In genomic region chr2:130246912-130247311, GRCm38 (mm10) we compare ENCODE assay signal across 9 mouse cellular contexts. TPM values are rescaled to one million over a fixed set of nuclear protein-coding genes. Genes with fewer than 3 reads are reported as not detected.
DNase-seq lines count a peak whose midpoint lies in the region; ATAC-seq and TF ChIP-seq lines count a peak whose summit lies in the region.
"Had no signal": no experiment of that assay in that cellular context is flagged by ENCODE, and none has a peak within 500 bp of the region (broad histone marks: within the 10 kb centered on the region; RNA-seq: fewer than 3 reads in every experiment).

No protein-coding gene starts in this region.

- no peak overlapping the region for H3K27ac ChIP-seq in cerebellum, adult 2 months (ENCODE audit: insufficient read depth, low read length)
- no peak overlapping the region for H3K27ac ChIP-seq in left cerebral cortex, adult 2 months

- 52% methylated on average over 9 of the region's 9 CpGs for WGBS in cerebellum, adult 2 months

- peak; percentile 76 for ATAC-seq in erythroblast, adult 5-6 weeks (replicated peaks; ENCODE audit: low FRiP score, poor library complexity, severe bottlenecking)

- no peaks in the 10 kb centered on the region for H3K27me3 ChIP-seq in cerebellum, adult 2 months (ENCODE audit: control insufficient read depth, insufficient read depth, low read length)

- H3K4me1 ChIP-seq in cerebellum, adult 2 months (ENCODE audit: control insufficient read depth, insufficient read depth, low read length): no peaks in the 10 kb centered on the region

- TF ChIP-seq CTCF in cerebellum, adult 2 months (IDR thresholded peaks at IDR 0.05; ENCODE audit: borderline replicate concordance, insufficient read depth, low read depth, low read length): peak; percentile 30; the same call in 1 of the 2 replicates
- peak; percentile 66 for TF ChIP-seq CTCF in left cerebral cortex, adult 2 months (IDR thresholded peaks at IDR 0.05)

- H3K4me3 ChIP-seq in cerebellum, adult 2 months (replicated peaks; ENCODE audit: insufficient read depth, low read depth, low read length): no peak overlapping the region
- no peak overlapping the region for H3K4me3 ChIP-seq in left cerebral cortex, adult 2 months

- peak; percentile 13 to 24 for DNase-seq in cerebellum, adult 2 months
- DNase-seq in cerebellum, adult 11-12 months: no peak
- no peak for DNase-seq in left cerebral cortex, adult 2 months (ENCODE audit: extremely low spot score in 1 of 2, low spot score in 2 of 2)
- no peak for DNase-seq in left cerebral cortex, adult 8-10 months (ENCODE audit: low spot score in 2 of 2)
- peak; percentile 77 for DNase-seq in NIH3T3 (ENCODE audit: low read depth)
- peak; percentile 34 for DNase-seq in lung, postnatal 14 days
- DNase-seq in urinary bladder, postnatal 14 days (ENCODE audit: low spot score): no peak

- intact Hi-C loops in left cerebral cortex, adult 2 months (cut with DNase I): loop anchor here (1.0 to 10.0 kb wide), 3 partner anchors 71 to 342 kb away; no protein-coding TSS in a partner anchor

- no peak for TF ChIP-seq POLR2A in cerebellum, adult 2 months (IDR thresholded peaks at IDR 0.05; ENCODE audit: borderline replicate concordance, insufficient read depth, low read length)

RNA-seq across cellular contexts. Expression of gene Nop56, which starts 27.3 kb away (rescaled TPM):
- 145 and 152 TPM in 2 replicates for polyA plus RNA-seq in cerebellum, adult 2 months (2012; rRNA removed)
- 100 to 1,000 TPM; 140 to 144 TPM for total RNA-seq in left cerebral cortex, adult 2 months (2021)
- total RNA-seq in left cerebral cortex, adult 8-10 months (2022): 100 to 1,000 TPM; 110 to 128 (median 116) TPM
- 86.7 and 101 TPM in 2 replicates for total RNA-seq in erythroblast, adult 5-6 weeks (2015; ENCODE audit: low replicate concordance)
- 84.8 and 111 TPM in 2 replicates for total RNA-seq in erythroblast, adult 5-6 weeks (2017; ENCODE audit: low replicate concordance)

RNA-seq across cellular contexts. Expression of gene Idh3b, which starts 37.4 kb away (rescaled TPM):
- polyA plus RNA-seq in cerebellum, adult 2 months (2012; rRNA removed): 514 and 530 TPM in 2 replicates
- 100 to 1,000 TPM; 285 to 286 TPM for total RNA-seq in left cerebral cortex, adult 2 months (2021)
- total RNA-seq in left cerebral cortex, adult 8-10 months (2022): 100 to 1,000 TPM; 288 to 312 (median 295) TPM
- 44.5 and 51.5 TPM in 2 replicates for total RNA-seq in erythroblast, adult 5-6 weeks (2015; ENCODE audit: low replicate concordance)
- total RNA-seq in erythroblast, adult 5-6 weeks (2017; ENCODE audit: low replicate concordance): 19.8 and 27.0 TPM in 2 replicates

RNA-seq across cellular contexts. Expression of gene Ebf4, which starts 48.1 kb away (rescaled TPM):
- polyA plus RNA-seq in cerebellum, adult 2 months (2012; rRNA removed): 10.2 and 10.6 TPM in 2 replicates
- 1 to 10 TPM; 9.7 to 9.8 TPM for total RNA-seq in left cerebral cortex, adult 2 months (2021)
- 1 to 10 TPM; 7.7 to 9.1 (median 8.5) TPM for total RNA-seq in left cerebral cortex, adult 8-10 months (2022)
- not detected in 2 replicates for total RNA-seq in erythroblast, adult 5-6 weeks (2015; ENCODE audit: low replicate concordance)
- 0.84 TPM in 1 of 2 replicates, not detected in the other for total RNA-seq in erythroblast, adult 5-6 weeks (2017; ENCODE audit: low replicate concordance)

RNA-seq across cellular contexts. Expression of gene Tmc2, which starts 51.9 kb away (rescaled TPM):
- polyA plus RNA-seq in cerebellum, adult 2 months (2012; rRNA removed): not detected in 2 replicates
- total RNA-seq in left cerebral cortex, adult 2 months (2021): not detected
- total RNA-seq in left cerebral cortex, adult 8-10 months (2022): not detected
- not detected in 2 replicates for total RNA-seq in erythroblast, adult 5-6 weeks (2015; ENCODE audit: low replicate concordance)
- not detected in 2 replicates for total RNA-seq in erythroblast, adult 5-6 weeks (2017; ENCODE audit: low replicate concordance)
- total RNA-seq: heart, postnatal 14 days had no signal

Comparison
In these comparisons a context has a peak if more than half of its experiments do, and no peak if none do; other contexts are left out.
1. DNase-seq: peak in cerebellum, adult 2 months (2 of 2), NIH3T3 (single experiment) and lung, postnatal 14 days (single experiment); none in cerebellum, adult 11-12 months (single experiment), left cerebral cortex, adult 2 months (0 of 2), left cerebral cortex, adult 8-10 months (0 of 2) and urinary bladder, postnatal 14 days (single experiment).
2. RNA of gene Idh3b, which starts 37.4 kb away (total RNA-seq): 288 to 312 TPM in left cerebral cortex, adult 8-10 months and 285 to 286 TPM in left cerebral cortex, adult 2 months; 19.8 to 51.5 TPM in erythroblast, adult 5-6 weeks; every median in the first group is over 4 times any median in the second.
3. RNA of gene Ebf4, which starts 48.1 kb away (total RNA-seq): 9.7 to 9.8 TPM in left cerebral cortex, adult 2 months and 7.7 to 9.1 TPM in left cerebral cortex, adult 8-10 months; 0.84 TPM in erythroblast, adult 5-6 weeks; every median in the first group is over 4 times any median in the second.